Mouse (Mus musculus) midbrain, embryonic 12.5 days (tissue): ENCODE measurements at regions not wholly inside any gene's neighbourhood (a gene's known extent, or its start where the extent isn't known, plus 50 kb on each side); places are given as distances from the start of the nearest gene placed in this dataset.

ENCODE experiments used
- ATAC-seq: fragments of 200-750 bp; cut with Nextera tagmentation; 2 replicates; pipeline ENCODE4 v1.8.0; 2017; ENCODE audit warnings: low read depth, moderate TSS enrichment, moderate library complexity; ENCODE audit not compliant: low FRiP score
- H3K27ac ChIP-seq: fragments of 300-500 bp; sonication (generic); replicated peaks from 2 replicates; pipeline ENCODE4 v1.5.1; 2016; ENCODE audit warnings: mild to moderate bottlenecking
- H3K27me3 ChIP-seq: fragments of 300-500 bp; sonication (generic); 2 replicates; pipeline ENCODE4 v1.6.1; 2016; ENCODE audit warnings: mild to moderate bottlenecking
- H3K36me3 ChIP-seq: fragments of 300-500 bp; sonication (generic); 2 replicates; pipeline ENCODE4 v1.6.1; 2016
- H3K4me1 ChIP-seq: fragments of 300-500 bp; sonication (generic); 2 replicates; pipeline ENCODE4 v1.6.1; 2016
- H3K4me2 ChIP-seq: fragments of 300-500 bp; sonication (generic); replicated peaks from 2 replicates; pipeline ENCODE4 v1.6.1; 2016; ENCODE audit warnings: mild to moderate bottlenecking, moderate library complexity
- H3K4me3 ChIP-seq: fragments of 300-500 bp; sonication (generic); 2 replicates; pipeline ENCODE4 v1.5.1; 2016; ENCODE audit warnings: mild to moderate bottlenecking
- H3K9ac ChIP-seq: fragments of 300-500 bp; sonication (generic); replicated peaks from 2 replicates; pipeline ENCODE4 v1.6.1; 2016; ENCODE audit warnings: mild to moderate bottlenecking, moderate library complexity
- H3K9me3 ChIP-seq: fragments of 300-500 bp; sonication (generic); 2 replicates; pipeline ENCODE4 v1.6.1; 2016; ENCODE audit warnings: mild to moderate bottlenecking
- WGBS: fragments of 180-500 bp; shearing (Covaris S2); methylation state at CpG from one replicate; pipeline ENCODE4 v1.1.7; 2016; 5-methylcytosine and 5-hydroxymethylcytosine counted together

- Histone ChIP-seq H3K9ac (no peak overlapping the region), H3K27me3 (no peaks in the 10 kb centered on the region), H3K4me1 (no peaks in the 10 kb centered on the region), H3K4me3 (no peak overlapping the region), H3K36me3 (no peaks in the 10 kb centered on the region), H3K9me3 (no peaks in the 10 kb centered on the region), H3K27ac (no peak overlapping the region), H3K4me2 (no peak overlapping the region)
- 84% methylated on average over 2 of the region's 2 CpGs for WGBS
- ATAC-seq = no peak
These were observed 153.6 kb upstream of the Fam98a start for GRCm38 (mm10) chr17:75705357-75705756.

GRCm38 (mm10) chr17:75703865-75704264, 152.1 kb upstream of the Fam98a start:
- Histone ChIP-seq H3K9me3 (no peaks in the 10 kb centered on the region), H3K4me1 (no peaks in the 10 kb centered on the region), H3K4me2 (no peak overlapping the region), H3K9ac (no peak overlapping the region), H3K36me3 (no peaks in the 10 kb centered on the region), H3K27ac (no peak overlapping the region), H3K4me3 (no peak overlapping the region), H3K27me3 (no peaks in the 10 kb centered on the region)
- no peak for ATAC-seq
- WGBS = 85% methylated on average over 8 of the region's 8 CpGs

- Histone ChIP-seq H3K4me3 (no peak overlapping the region), H3K27ac (no peak overlapping the region), H3K36me3 (no peaks in the 10 kb centered on the region), H3K27me3 (no peaks in the 10 kb centered on the region), H3K4me2 (no peak overlapping the region), H3K9me3 (no peaks in the 10 kb centered on the region), H3K4me1 (no peaks in the 10 kb centered on the region), H3K9ac (no peak overlapping the region)
- ATAC-seq = no peak
- WGBS = 90% methylated on average over 3 of the region's 3 CpGs
These were observed 145.0 kb upstream of the Fam98a start for GRCm38 (mm10) chr17:75696729-75697103.

DNA sequence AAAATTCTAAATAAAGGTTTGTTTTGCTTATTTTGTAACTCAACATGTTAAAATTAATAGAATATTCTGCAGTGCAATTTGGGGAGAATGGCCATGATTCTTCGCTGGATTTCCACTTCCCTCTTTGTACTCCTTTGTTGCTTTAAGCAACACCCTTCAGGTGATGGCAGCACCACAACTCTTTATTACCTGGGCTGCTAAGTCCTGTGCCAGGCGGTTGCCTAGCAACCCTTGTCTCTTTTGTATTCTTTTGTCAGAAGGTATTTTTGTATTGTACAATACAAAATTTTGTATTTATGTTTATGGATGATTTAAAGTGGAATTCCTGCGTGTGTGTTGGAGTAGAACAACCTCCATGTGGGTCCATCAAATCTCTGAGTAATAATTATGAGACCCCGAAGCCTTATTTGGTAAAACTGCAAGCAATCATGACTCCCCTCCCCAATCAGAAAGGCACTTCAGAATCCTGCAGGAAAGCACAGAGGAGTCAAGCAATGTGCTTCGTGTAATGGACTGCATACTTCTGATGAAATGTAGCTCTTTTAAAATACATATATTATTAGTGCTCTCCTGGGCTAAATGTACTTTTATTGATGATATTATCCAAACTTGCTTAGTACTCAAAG, 144.5 kb upstream of the Fam98a start:
- no peak for ATAC-seq
- H3K4me3 ChIP-seq = no peak overlapping the region
- H3K9me3 ChIP-seq = no peaks in the 10 kb centered on the region
- H3K27ac ChIP-seq = no peak overlapping the region
- H3K4me1 ChIP-seq = no peaks in the 10 kb centered on the region
- no peaks in the 10 kb centered on the region for H3K27me3 ChIP-seq
- no peak overlapping the region for H3K9ac ChIP-seq
- WGBS = 73% methylated on average over 5 of the region's 5 CpGs
- no peaks in the 10 kb centered on the region for H3K36me3 ChIP-seq
- H3K4me2 ChIP-seq = no peak overlapping the region

- ATAC-seq = no peak
- H3K4me1 ChIP-seq = no peaks in the 10 kb centered on the region
These were observed 134.2 kb upstream of the Fam98a start for GRCm38 (mm10) chr17:75685927-75686326.

DNA sequence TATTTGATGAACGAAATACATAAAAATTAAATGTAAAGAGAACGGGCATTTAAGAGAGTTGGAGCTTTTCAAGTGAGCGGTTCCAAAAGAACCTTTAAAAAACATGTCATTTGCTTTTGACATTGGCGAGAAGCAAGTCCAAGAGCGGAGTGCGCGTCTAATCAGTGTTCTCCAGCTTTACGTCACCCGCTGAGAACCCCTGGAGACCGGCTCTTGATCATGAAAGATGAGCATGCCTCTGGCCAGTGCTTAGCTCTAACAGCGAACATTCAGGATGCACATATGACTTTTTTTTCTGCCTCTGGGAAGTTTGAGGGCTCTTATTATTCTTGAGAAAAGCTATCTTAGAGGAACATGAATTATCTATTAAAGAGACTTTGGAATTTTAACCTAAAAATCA, 95.2 kb upstream of the Fam98a start:
- ATAC-seq = no peak
- H3K27me3 ChIP-seq = no peaks in the 10 kb centered on the region; the same call in 1 of the 2 replicates
- no peaks in the 10 kb centered on the region for H3K4me1 ChIP-seq
- no peaks in the 10 kb centered on the region for H3K9me3 ChIP-seq
- no peaks in the 10 kb centered on the region for H3K36me3 ChIP-seq
- no peak overlapping the region for H3K4me2 ChIP-seq
- H3K4me3 ChIP-seq = no peak overlapping the region
- WGBS = 74% methylated on average over 11 of the region's 11 CpGs
- no peak overlapping the region for H3K9ac ChIP-seq
- H3K27ac ChIP-seq = no peak overlapping the region

More at GRCm38 (mm10) chr17:75685927-75686326, 134.2 kb upstream of the Fam98a start:
- H3K36me3 ChIP-seq = no peaks in the 10 kb centered on the region
- H3K4me3 ChIP-seq = no peak overlapping the region
- no peaks in the 10 kb centered on the region for H3K27me3 ChIP-seq
- no peak overlapping the region for H3K4me2 ChIP-seq
- no peak overlapping the region for H3K27ac ChIP-seq
- H3K9me3 ChIP-seq = no peaks in the 10 kb centered on the region
- no peak overlapping the region for H3K9ac ChIP-seq

- WGBS = 81% methylated on average over 5 of the region's 5 CpGs
- no peak for ATAC-seq
- H3K4me1 ChIP-seq = peaks cover 6% of the 10 kb centered on the region; the same call in 1 of the 2 replicates
These were observed 93.0 kb upstream of the Fam98a start for GRCm38 (mm10) chr17:75644698-75645097.

GRCm38 (mm10) chr17:75642311-75642710, 90.6 kb upstream of the Fam98a start:
- Histone ChIP-seq H3K27me3 (no peaks in the 10 kb centered on the region; the same call in 1 of the 2 replicates), H3K27ac (no peak overlapping the region), H3K4me2 (no peak overlapping the region), H3K36me3 (no peaks in the 10 kb centered on the region), H3K9ac (no peak overlapping the region), H3K9me3 (no peaks in the 10 kb centered on the region), H3K4me3 (no peak overlapping the region), H3K4me1 (peaks cover 6% of the 10 kb centered on the region; the same call in 1 of the 2 replicates)
- ATAC-seq = no peak
- 86% methylated on average over 3 of the region's 3 CpGs for WGBS

More at GRCm38 (mm10) chr17:75644698-75645097, 93.0 kb upstream of the Fam98a start:
- Histone ChIP-seq H3K9ac (no peak overlapping the region), H3K4me3 (no peak overlapping the region), H3K36me3 (no peaks in the 10 kb centered on the region), H3K27ac (no peak overlapping the region), H3K4me2 (no peak overlapping the region), H3K9me3 (no peaks in the 10 kb centered on the region), H3K27me3 (no peaks in the 10 kb centered on the region; the same call in 1 of the 2 replicates)

GRCm38 (mm10) chr17:75641010-75641498, 89.3 kb upstream of the Fam98a start:
- Histone ChIP-seq H3K9ac (no peak overlapping the region), H3K27me3 (no peaks in the 10 kb centered on the region; the same call in 1 of the 2 replicates), H3K4me2 (no peak overlapping the region), H3K9me3 (no peaks in the 10 kb centered on the region), H3K36me3 (no peaks in the 10 kb centered on the region), H3K27ac (no peak overlapping the region), H3K4me3 (no peak overlapping the region), H3K4me1 (peaks cover 6% of the 10 kb centered on the region; the same call in 1 of the 2 replicates)
- peak; percentile 45 for ATAC-seq
- WGBS = 55% methylated on average over 6 of the region's 6 CpGs

DNA sequence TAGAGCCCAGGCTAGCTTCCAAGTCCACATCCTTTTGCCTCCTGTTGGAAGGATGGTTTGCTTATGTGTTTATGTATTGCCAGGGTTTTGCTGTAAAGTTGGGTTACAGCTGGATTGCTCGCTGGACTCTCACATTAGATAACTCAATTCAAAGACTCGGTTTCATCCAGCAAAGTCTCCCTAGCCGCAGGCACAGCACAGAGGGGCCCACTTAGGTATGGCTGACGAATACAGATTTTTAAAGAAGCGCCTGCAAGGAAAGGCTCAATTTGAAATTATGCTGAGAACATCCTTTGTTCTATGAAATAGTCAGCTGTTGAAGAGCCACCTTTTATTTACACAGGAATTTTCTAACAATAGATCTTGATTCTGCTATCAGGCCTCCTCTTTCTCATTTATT, 88.8 kb upstream of the Fam98a start:
- Histone ChIP-seq H3K27me3 (no peaks in the 10 kb centered on the region), H3K27ac (no peak overlapping the region), H3K4me2 (no peak overlapping the region), H3K4me1 (peaks cover 6% of the 10 kb centered on the region; the same call in 1 of the 2 replicates), H3K36me3 (no peaks in the 10 kb centered on the region), H3K9ac (no peak overlapping the region), H3K9me3 (no peaks in the 10 kb centered on the region), H3K4me3 (no peak overlapping the region)
- ATAC-seq = no peak
- WGBS = 62% methylated on average over 5 of the region's 5 CpGs

- Histone ChIP-seq H3K4me2 (no peak overlapping the region), H3K9me3 (no peaks in the 10 kb centered on the region), H3K4me1 (no peaks in the 10 kb centered on the region), H3K4me3 (no peak overlapping the region), H3K36me3 (no peaks in the 10 kb centered on the region), H3K9ac (no peak overlapping the region), H3K27ac (no peak overlapping the region), H3K27me3 (no peaks in the 10 kb centered on the region)
- ATAC-seq = no peak
- 87% methylated on average over 4 of the region's 4 CpGs for WGBS
These were observed 78.1 kb upstream of the Fam98a start for GRCm38 (mm10) chr17:75629857-75630256.

GRCm38 (mm10) chr17:75619472-75619871, 67.7 kb upstream of the Fam98a start:
- Histone ChIP-seq H3K9me3 (no peaks in the 10 kb centered on the region), H3K4me3 (no peak overlapping the region), H3K9ac (no peak overlapping the region), H3K27ac (no peak overlapping the region), H3K4me2 (no peak overlapping the region), H3K4me1 (no peaks in the 10 kb centered on the region), H3K27me3 (no peaks in the 10 kb centered on the region), H3K36me3 (no peaks in the 10 kb centered on the region)
- 61% methylated on average over 3 of the region's 3 CpGs for WGBS
- 0 out of 2 replicates have a peak, but pooled peaks have one; percentile 5 for ATAC-seq

- no peak for ATAC-seq
These were observed 66.8 kb upstream of the Fam98a start for GRCm38 (mm10) chr17:75618514-75618913.

More at GRCm38 (mm10) chr17:75618514-75618913, 66.8 kb upstream of the Fam98a start:
- Histone ChIP-seq H3K36me3 (no peaks in the 10 kb centered on the region), H3K27me3 (no peaks in the 10 kb centered on the region), H3K27ac (no peak overlapping the region), H3K4me2 (no peak overlapping the region), H3K9ac (no peak overlapping the region), H3K4me3 (no peak overlapping the region), H3K9me3 (no peaks in the 10 kb centered on the region), H3K4me1 (no peaks in the 10 kb centered on the region)
- WGBS = 93% methylated on average over 3 of the region's 3 CpGs
